Mouse (Mus musculus) megakaryocyte, embryonic 14.5 days (primary cell): ENCODE results near the gene Mn1.

ENCODE experiments used
- FLI1 ChIP-seq: IDR thresholded peaks from 2 replicates; pipeline ENCODE4 v1.6.1; 2012; ENCODE audit warnings: low read length, inconsistent platforms, mixed read lengths
- GATA1 ChIP-seq: IDR thresholded peaks from 3 replicates; pipeline ENCODE4 v1.6.1; 2012; ENCODE audit warnings: mixed read lengths, low read length, inconsistent platforms, borderline replicate concordance

- TF ChIP-seq GATA1 (no peak), FLI1 (no peak)
These were observed 72.0 kb downstream of the Mn1 start for GRCm38 (mm10) chr5:111489022-111489616.
